Mouse (Mus musculus): ENCODE measurements around the gene Xrn1. TPM values are rescaled to one million over a fixed set of nuclear protein-coding genes. Genes with fewer than 3 reads are reported as not detected.
"Not testable (repeated sequence)": the region's sequence is repeated elsewhere in the genome, so short reads cannot be mapped to it uniquely, and the experiment has no call there.

The Xrn1 gene
- polyA plus RNA-seq, 1 experiment from 2014 or later: 35.8 TPM

DNA sequence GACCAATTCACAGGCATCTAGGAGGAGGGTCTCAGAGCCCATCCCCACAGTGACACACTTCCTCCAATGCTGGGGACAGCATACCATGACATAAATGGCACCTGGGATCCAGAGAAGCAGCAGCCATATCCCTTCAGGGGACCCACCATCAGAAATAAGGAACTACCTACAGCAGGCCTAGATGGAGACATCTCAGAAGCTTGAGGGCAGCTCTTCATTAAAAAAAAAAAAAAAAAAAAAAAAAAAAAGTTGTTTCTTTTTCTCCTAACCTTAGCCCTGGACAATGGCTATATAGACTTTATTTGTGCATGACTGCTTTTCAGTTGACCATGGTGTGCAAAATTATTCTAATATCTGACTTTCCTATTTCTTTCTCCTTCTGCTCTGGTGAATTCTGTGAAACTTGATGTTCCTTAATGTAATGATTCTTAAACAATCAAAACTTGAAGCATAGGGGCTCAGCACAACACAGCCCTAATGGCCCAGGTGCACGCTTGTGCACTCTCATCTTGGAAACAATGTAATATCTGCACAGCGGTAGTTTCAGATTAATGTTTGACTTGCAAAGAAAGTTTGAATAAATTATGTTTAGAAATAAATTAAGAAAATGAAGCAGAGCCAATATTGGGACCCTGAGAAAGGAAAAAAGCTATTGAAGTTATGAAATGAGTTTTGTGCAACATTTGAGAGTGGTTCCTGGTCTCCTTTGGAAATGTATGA lies 108.7 kb downstream of the Xrn1 start:
- Histone ChIP-seq H3K27ac (ENCODE audit: low read depth, low read length) (no peak overlapping the region), H3K27me3 (ENCODE audit: control insufficient read depth, insufficient read depth, low read length) (no peaks in the 10 kb centered on the region), H3K9ac (ENCODE audit: low read depth, low read length) (no peak overlapping the region), H3K4me3 (ENCODE audit: low read depth, low read length) (no peak overlapping the region), H3K9me3 (ENCODE audit: control insufficient read depth, low read length) (no peaks in the 10 kb centered on the region), H3K36me3 (ENCODE audit: control insufficient read depth, insufficient read depth, low read length) (no peaks in the 10 kb centered on the region), H3K4me1 (replicated peaks; ENCODE audit: control insufficient read depth, insufficient read depth, low read length) (no peaks in the 10 kb centered on the region), H3K4me2 (replicated peaks; ENCODE audit: low read depth, low read length) (no peak overlapping the region)
- ATAC-seq (ENCODE audit: low FRiP score) (no peak), DNase-seq (ENCODE audit: low spot score) (no peak)
- WGBS: 86% methylated on average over 2 of the region's 2 CpGs

DNA sequence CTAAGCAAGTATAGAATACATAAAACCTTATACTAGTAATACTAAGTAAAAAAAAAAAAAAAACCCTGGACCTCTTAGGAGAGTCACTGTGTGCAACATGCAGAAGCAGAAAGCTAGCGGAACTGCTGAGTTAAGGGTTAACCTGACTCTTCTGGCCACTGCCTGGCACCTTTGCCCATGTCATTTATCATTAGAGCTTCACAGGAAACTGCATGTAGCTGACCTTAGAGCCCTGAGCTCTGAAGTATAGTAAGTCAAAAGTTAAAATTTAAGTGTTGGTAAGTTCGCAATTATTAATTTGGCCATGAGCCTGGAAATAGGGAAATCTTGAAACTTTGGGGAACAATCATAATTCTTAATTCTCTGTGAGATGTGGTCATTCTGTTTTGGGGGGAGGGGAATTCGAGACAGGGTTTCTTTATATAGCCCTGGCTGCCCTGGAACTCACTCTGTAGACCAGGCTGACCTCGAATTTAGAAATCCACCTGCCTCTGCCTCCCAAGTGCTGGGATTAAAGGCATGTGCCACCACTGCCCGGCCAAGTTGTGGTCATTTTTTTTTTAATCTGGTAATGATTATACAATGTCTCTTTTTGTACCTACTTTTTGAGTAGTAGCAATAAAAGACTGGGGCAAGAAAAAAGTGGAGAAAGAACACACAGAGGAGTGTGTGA lies 109.4 kb downstream of the Xrn1 start:
- H3K4me1 ChIP-seq (replicated peaks; ENCODE audit: control insufficient read depth, insufficient read depth, low read length): no peaks in the 10 kb centered on the region
- WGBS: 88% methylated on average over 5 of the region's 5 CpGs

DNA sequence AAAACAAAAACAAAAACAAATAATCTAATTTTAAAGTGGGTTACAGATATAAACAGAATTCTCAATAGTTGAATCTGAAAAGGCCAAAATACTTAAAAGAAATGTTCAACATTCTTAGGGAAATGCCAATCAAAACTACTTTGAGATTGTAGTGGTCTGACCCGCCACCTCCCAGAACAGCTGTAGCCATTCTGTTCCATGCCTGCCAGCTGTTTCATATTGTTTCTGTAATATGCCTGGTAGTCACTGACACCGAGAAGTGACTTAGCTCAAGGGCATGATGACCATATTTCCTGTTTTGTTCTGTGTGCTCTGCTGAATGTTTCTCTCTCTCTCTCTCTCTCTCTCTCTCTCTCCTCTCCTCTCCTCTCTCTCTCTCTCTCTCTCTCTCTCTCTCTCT lies 112.9 kb downstream of the Xrn1 start:
- no peaks in the 10 kb centered on the region for H3K4me1 ChIP-seq (replicated peaks; ENCODE audit: control insufficient read depth, insufficient read depth, low read length)
- ATAC-seq (ENCODE audit: low FRiP score): no peak
- H3K9ac ChIP-seq (ENCODE audit: low read depth, low read length): no peak overlapping the region
- no peaks in the 10 kb centered on the region for H3K27me3 ChIP-seq (ENCODE audit: control insufficient read depth, insufficient read depth, low read length)
- no peaks in the 10 kb centered on the region for H3K9me3 ChIP-seq (ENCODE audit: control insufficient read depth, low read length)
- 73% methylated on average over 2 of the region's 2 CpGs for WGBS
- H3K36me3 ChIP-seq (ENCODE audit: control insufficient read depth, insufficient read depth, low read length): no peaks in the 10 kb centered on the region
- no peak for DNase-seq (ENCODE audit: low spot score)
- no peak overlapping the region for H3K4me2 ChIP-seq (replicated peaks; ENCODE audit: low read depth, low read length)
- no peak overlapping the region for H3K4me3 ChIP-seq (ENCODE audit: low read depth, low read length)
- H3K27ac ChIP-seq (ENCODE audit: low read depth, low read length): no peak overlapping the region

More for the DNA sequence above, 109.4 kb downstream of the Xrn1 start:
- Histone ChIP-seq H3K9me3 (ENCODE audit: control insufficient read depth, low read length) (no peaks in the 10 kb centered on the region), H3K4me2 (replicated peaks; ENCODE audit: low read depth, low read length) (no peak overlapping the region), H3K27me3 (ENCODE audit: control insufficient read depth, insufficient read depth, low read length) (no peaks in the 10 kb centered on the region), H3K4me3 (ENCODE audit: low read depth, low read length) (no peak overlapping the region), H3K36me3 (ENCODE audit: control insufficient read depth, insufficient read depth, low read length) (no peaks in the 10 kb centered on the region), H3K27ac (ENCODE audit: low read depth, low read length) (no peak overlapping the region), H3K9ac (ENCODE audit: low read depth, low read length) (no peak overlapping the region)
- DNase-seq (ENCODE audit: low spot score): no peak
- no peak for ATAC-seq (ENCODE audit: low FRiP score)

DNA sequence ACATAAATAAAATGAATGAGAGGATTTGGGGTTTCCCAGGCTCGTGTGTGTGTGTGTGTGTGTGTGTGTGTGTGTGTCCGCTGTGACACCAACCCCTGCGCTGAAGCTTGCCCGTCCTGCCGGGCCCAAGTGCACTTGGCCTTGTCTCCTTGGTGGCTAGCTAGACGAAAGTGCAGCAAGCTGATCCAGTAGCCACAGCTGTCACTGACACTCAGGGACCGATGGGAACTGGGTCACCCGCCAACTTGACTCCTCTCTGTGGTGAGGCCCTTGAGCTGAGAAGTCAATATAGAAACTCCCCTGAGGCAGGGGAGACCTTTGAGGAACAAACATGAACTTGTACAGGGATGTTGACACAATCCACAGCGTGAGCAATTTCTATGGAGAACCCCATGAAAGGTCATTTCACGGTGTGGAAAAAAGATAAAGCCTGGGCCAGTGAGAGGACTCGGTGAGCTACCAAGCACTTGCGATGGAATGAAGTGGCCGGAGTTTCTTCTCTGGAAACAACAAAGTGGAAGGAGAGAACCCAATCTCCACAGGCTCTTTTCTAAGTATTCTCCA lies 124.3 kb downstream of the Xrn1 start:
- H3K36me3 ChIP-seq (ENCODE audit: control insufficient read depth, insufficient read depth, low read length): no peaks in the 10 kb centered on the region
- H3K9ac ChIP-seq (ENCODE audit: low read depth, low read length): no peak overlapping the region
- no peak overlapping the region for H3K27ac ChIP-seq (ENCODE audit: low read depth, low read length)
- no peak overlapping the region for H3K4me3 ChIP-seq (ENCODE audit: low read depth, low read length)
- no peak overlapping the region for H3K4me2 ChIP-seq (replicated peaks; ENCODE audit: low read depth, low read length)
- WGBS: 89% methylated on average over 13 of the region's 13 CpGs
- H3K27me3 ChIP-seq (ENCODE audit: control insufficient read depth, insufficient read depth, low read length): no peaks in the 10 kb centered on the region
- no peaks in the 10 kb centered on the region for H3K4me1 ChIP-seq (replicated peaks; ENCODE audit: control insufficient read depth, insufficient read depth, low read length)
- no peaks in the 10 kb centered on the region for H3K9me3 ChIP-seq (ENCODE audit: control insufficient read depth, low read length)
- DNase-seq (ENCODE audit: low spot score) (no peak), ATAC-seq (ENCODE audit: low FRiP score) (no peak)

DNA sequence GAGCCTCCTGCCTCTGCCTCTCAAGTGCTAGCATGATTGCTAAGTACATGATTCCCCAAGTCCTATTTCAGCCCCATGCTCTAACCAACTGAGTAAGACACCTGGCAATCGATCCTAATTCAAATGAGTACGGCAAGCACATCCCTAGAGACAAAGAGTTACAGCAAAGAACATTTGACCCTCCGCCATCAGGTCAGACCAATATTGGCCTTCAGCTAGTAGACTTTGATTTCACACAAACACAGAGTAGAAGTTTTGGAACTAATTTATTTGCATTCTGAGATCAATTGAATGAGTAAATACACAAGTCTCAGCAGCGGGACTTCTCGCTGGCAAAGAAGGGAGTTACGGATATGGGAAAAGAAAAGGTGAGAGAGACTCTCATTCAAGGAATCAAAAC lies 130.7 kb downstream of the Xrn1 start:
- H3K4me1 ChIP-seq (replicated peaks; ENCODE audit: control insufficient read depth, insufficient read depth, low read length): no peaks in the 10 kb centered on the region
- ATAC-seq (ENCODE audit: low FRiP score) (no peak), DNase-seq (ENCODE audit: low spot score) (no peak)
- no peak overlapping the region for H3K4me2 ChIP-seq (replicated peaks; ENCODE audit: low read depth, low read length)
- H3K27ac ChIP-seq (ENCODE audit: low read depth, low read length): no peak overlapping the region
- 90% methylated on average over 6 of the region's 6 CpGs for WGBS
- no peaks in the 10 kb centered on the region for H3K36me3 ChIP-seq (ENCODE audit: control insufficient read depth, insufficient read depth, low read length)
- no peak overlapping the region for H3K4me3 ChIP-seq (ENCODE audit: low read depth, low read length)
- H3K27me3 ChIP-seq (ENCODE audit: control insufficient read depth, insufficient read depth, low read length): no peaks in the 10 kb centered on the region
- H3K9ac ChIP-seq (ENCODE audit: low read depth, low read length): no peak overlapping the region
- H3K9me3 ChIP-seq (ENCODE audit: control insufficient read depth, low read length): no peaks in the 10 kb centered on the region

DNA sequence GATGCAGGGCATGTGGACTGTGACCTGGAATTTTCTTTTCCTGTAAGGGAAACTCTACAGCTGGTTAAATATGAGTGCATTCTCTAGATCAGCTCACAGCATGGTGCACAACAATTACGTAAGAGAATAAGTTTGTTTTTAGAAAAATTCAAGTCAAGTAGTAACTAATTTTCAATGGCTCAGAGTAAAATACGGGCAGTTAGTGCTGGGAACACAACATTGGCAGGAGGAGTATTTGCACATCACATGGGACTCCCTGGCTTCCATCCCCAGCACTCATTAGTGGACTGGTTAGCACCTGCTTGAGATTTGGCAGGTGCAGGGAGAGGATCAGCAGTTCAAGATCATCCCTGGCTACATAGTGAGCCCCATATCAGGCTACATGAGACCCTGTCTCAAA lies 133.1 kb downstream of the Xrn1 start:
- Histone ChIP-seq H3K9me3 (ENCODE audit: control insufficient read depth, low read length) (no peaks in the 10 kb centered on the region), H3K27ac (ENCODE audit: low read depth, low read length) (no peak overlapping the region), H3K27me3 (ENCODE audit: control insufficient read depth, insufficient read depth, low read length) (no peaks in the 10 kb centered on the region), H3K4me1 (replicated peaks; ENCODE audit: control insufficient read depth, insufficient read depth, low read length) (no peaks in the 10 kb centered on the region), H3K9ac (ENCODE audit: low read depth, low read length) (no peak overlapping the region), H3K4me3 (ENCODE audit: low read depth, low read length) (no peak overlapping the region), H3K4me2 (replicated peaks; ENCODE audit: low read depth, low read length) (no peak overlapping the region), H3K36me3 (ENCODE audit: control insufficient read depth, insufficient read depth, low read length) (no peaks in the 10 kb centered on the region)
- DNase-seq (ENCODE audit: low spot score) (no peak), ATAC-seq (ENCODE audit: low FRiP score) (no peak)
- 87% methylated on average over 2 of the region's 2 CpGs for WGBS

DNA sequence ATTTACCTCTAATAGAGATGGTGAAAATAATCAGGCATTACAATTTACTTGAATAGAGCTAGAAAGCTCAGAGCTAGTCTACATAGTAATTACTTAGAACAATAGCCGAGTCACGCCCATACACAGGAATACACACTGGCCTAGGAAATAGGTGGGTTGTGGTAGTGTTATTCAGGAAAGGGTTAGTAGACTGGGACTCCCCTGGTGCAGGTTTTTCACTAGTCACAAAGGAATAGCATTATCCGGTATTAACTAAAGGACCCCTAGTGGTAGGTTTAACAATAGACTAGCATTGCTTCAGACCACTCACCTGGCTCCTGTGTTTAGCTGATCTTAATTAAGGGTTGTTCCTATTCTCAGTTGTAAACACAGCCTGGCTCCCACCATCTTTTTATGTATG lies 133.9 kb downstream of the Xrn1 start:
- not testable (repeated sequence) for H3K4me3 ChIP-seq (ENCODE audit: low read depth, low read length); H3K4me2 ChIP-seq (replicated peaks; ENCODE audit: low read depth, low read length); H3K27ac ChIP-seq (ENCODE audit: low read depth, low read length); H3K9me3 ChIP-seq (ENCODE audit: control insufficient read depth, low read length); H3K9ac ChIP-seq (ENCODE audit: low read depth, low read length); H3K4me1 ChIP-seq (replicated peaks; ENCODE audit: control insufficient read depth, insufficient read depth, low read length); ATAC-seq (ENCODE audit: low FRiP score); H3K27me3 ChIP-seq (ENCODE audit: control insufficient read depth, insufficient read depth, low read length); H3K36me3 ChIP-seq (ENCODE audit: control insufficient read depth, insufficient read depth, low read length); DNase-seq (ENCODE audit: low spot score)
- 92% methylated on average over 3 of the region's 3 CpGs for WGBS

DNA sequence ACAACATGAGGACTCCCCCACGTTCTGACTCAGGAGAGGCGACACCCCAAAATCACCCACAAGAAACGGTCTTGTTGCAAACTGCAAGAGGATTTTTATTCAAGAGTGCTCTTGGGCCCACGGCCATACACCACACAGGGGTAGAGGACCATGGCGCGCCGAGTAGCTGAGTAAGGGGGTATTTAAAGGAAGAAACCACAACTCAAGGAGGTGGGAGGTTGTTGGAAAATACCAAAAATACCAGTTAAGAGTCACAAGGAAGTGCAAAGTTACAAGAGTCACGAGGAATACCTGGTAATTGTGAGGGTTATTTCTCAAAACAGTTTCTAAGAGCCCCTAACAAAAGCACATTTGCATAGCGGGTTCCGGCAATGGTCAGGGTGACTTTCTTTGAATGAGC lies 138.1 kb downstream of the Xrn1 start:
- WGBS: 87% methylated on average over 10 of the region's 10 CpGs
- not testable (repeated sequence) for H3K4me2 ChIP-seq (replicated peaks; ENCODE audit: low read depth, low read length); H3K9me3 ChIP-seq (ENCODE audit: control insufficient read depth, low read length); H3K4me3 ChIP-seq (ENCODE audit: low read depth, low read length); H3K9ac ChIP-seq (ENCODE audit: low read depth, low read length); H3K36me3 ChIP-seq (ENCODE audit: control insufficient read depth, insufficient read depth, low read length); H3K27me3 ChIP-seq (ENCODE audit: control insufficient read depth, insufficient read depth, low read length); DNase-seq (ENCODE audit: low spot score); ATAC-seq (ENCODE audit: low FRiP score); H3K4me1 ChIP-seq (replicated peaks; ENCODE audit: control insufficient read depth, insufficient read depth, low read length); H3K27ac ChIP-seq (ENCODE audit: low read depth, low read length)

DNA sequence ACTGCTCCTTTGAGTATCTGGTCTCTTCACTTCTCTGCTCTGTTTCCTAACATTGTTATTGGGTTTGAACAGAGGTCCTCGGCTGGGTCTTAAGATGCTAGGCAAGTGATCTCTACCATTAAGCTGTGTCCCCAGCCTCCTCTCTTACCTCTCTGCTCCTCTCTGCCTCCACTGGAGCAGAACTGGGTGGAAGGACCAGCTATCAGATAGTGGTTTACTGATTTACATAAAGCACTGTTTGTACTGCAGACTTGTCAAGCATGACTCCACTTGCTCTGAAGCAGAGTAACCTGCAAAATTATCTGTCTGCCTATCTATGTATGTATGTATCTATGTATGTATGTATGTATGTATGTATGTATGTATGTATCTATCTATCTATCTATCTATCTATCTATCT lies 138.7 kb downstream of the Xrn1 start:
- Histone ChIP-seq H3K27ac (ENCODE audit: low read depth, low read length) (no peak overlapping the region), H3K36me3 (ENCODE audit: control insufficient read depth, insufficient read depth, low read length) (no peaks in the 10 kb centered on the region), H3K27me3 (ENCODE audit: control insufficient read depth, insufficient read depth, low read length) (no peaks in the 10 kb centered on the region), H3K4me3 (ENCODE audit: low read depth, low read length) (no peak overlapping the region), H3K4me1 (replicated peaks; ENCODE audit: control insufficient read depth, insufficient read depth, low read length) (no peaks in the 10 kb centered on the region), H3K4me2 (replicated peaks; ENCODE audit: low read depth, low read length) (no peak overlapping the region), H3K9ac (ENCODE audit: low read depth, low read length) (no peak overlapping the region), H3K9me3 (ENCODE audit: control insufficient read depth, low read length) (no peaks in the 10 kb centered on the region)
- DNase-seq (ENCODE audit: low spot score) (no peak), ATAC-seq (ENCODE audit: low FRiP score) (no peak)
- WGBS: 97% methylated on average over 1 of the region's 1 CpGs
